Mouse (Mus musculus): Measurements from ENCODE around the gene Slc38a3. TPM values are rescaled to one million over a fixed set of nuclear protein-coding genes. Genes with fewer than 3 reads are reported as not detected.

Gene Slc38a3
- polyA plus RNA-seq, 1 experiment from 2014 or later, result 12.5 TPM

GRCm38 (mm10) chr9:107643544-107644214, 25.7 kb downstream of the Slc38a3 start:
- Histone ChIP-seq H3K27me3 (no peaks in the 10 kb centered on the region), H3K9ac (no peak overlapping the region), H3K4me3 (no peak overlapping the region), H3K36me3 (no peaks in the 10 kb centered on the region), H3K4me2 (replicated peaks) (peak overlapping the region; percentile 62), H3K27ac (no peak overlapping the region), H3K9me3 (replicated peaks) (no peaks in the 10 kb centered on the region), H3K4me1 (peaks cover 22% of the 10 kb centered on the region)
- ATAC-seq (ENCODE audit: low FRiP score), result no peak
- WGBS, result 92% methylated on average over 13 of the region's 13 CpGs

GRCm38 (mm10) chr9:107641666-107642065, 27.7 kb downstream of the Slc38a3 start:
- H3K9ac ChIP-seq, result no peak overlapping the region
- H3K4me1 ChIP-seq, result peaks cover 33% of the 10 kb centered on the region

GRCm38 (mm10) chr9:107640257-107640772, 29.0 kb downstream of the Slc38a3 start:
- Histone ChIP-seq H3K4me1 (peaks cover 40% of the 10 kb centered on the region), H3K36me3 (no peaks in the 10 kb centered on the region), H3K27me3 (no peaks in the 10 kb centered on the region), H3K4me3 (no peak overlapping the region), H3K27ac (no peak overlapping the region), H3K9me3 (replicated peaks) (no peaks in the 10 kb centered on the region), H3K4me2 (replicated peaks) (no peak overlapping the region), H3K9ac (no peak overlapping the region)
- no peak for ATAC-seq (ENCODE audit: low FRiP score)
- WGBS, result 29% methylated on average over 8 of the region's 8 CpGs

More at GRCm38 (mm10) chr9:107641666-107642065, 27.7 kb downstream of the Slc38a3 start:
- 41% methylated on average over 8 of the region's 8 CpGs for WGBS
- Histone ChIP-seq H3K27ac (no peak overlapping the region), H3K4me2 (replicated peaks) (no peak overlapping the region), H3K36me3 (no peaks in the 10 kb centered on the region), H3K27me3 (no peaks in the 10 kb centered on the region), H3K9me3 (replicated peaks) (no peaks in the 10 kb centered on the region), H3K4me3 (no peak overlapping the region)
- ATAC-seq (ENCODE audit: low FRiP score), result no peak

- 17% methylated on average over 7 of the region's 7 CpGs for WGBS
- Histone ChIP-seq H3K36me3 (no peaks in the 10 kb centered on the region), H3K4me3 (no peak overlapping the region), H3K9ac (no peak overlapping the region), H3K9me3 (replicated peaks) (no peaks in the 10 kb centered on the region), H3K27ac (peak overlapping the region; percentile 77), H3K4me1 (peaks cover 55% of the 10 kb centered on the region), H3K27me3 (no peaks in the 10 kb centered on the region), H3K4me2 (replicated peaks) (peak overlapping the region; percentile 30)
- peak; percentile 57 for ATAC-seq (ENCODE audit: low FRiP score)
Observed at GRCm38 (mm10) chr9:107637070-107637469, 32.3 kb downstream of the Slc38a3 start.

GRCm38 (mm10) chr9:107635279-107636028, 33.9 kb downstream of the Slc38a3 start, which contains the start of gene Gnai2:
Gene Gnai2, minus strand, starts transcription at chr9:107635367.
- H3K27ac ChIP-seq, result peak within 1 kb of the TSS; percentile 97
- H3K9ac ChIP-seq, result peak within 1 kb of the TSS; percentile 87
- no peaks in the 10 kb centered on the region for H3K36me3 ChIP-seq
- H3K9me3 ChIP-seq (replicated peaks), result no peaks in the 10 kb centered on the region
- H3K4me3 ChIP-seq, result peak within 1 kb of the TSS; percentile 63
- 3% methylated on average over 38 of the region's 38 CpGs for WGBS
- peak; percentile 88 for ATAC-seq (ENCODE audit: low FRiP score)
- peak within 1 kb of the TSS; percentile 99 for H3K4me2 ChIP-seq (replicated peaks)
- peaks cover 64% of the 10 kb centered on the region for H3K4me1 ChIP-seq
- no peaks in the 10 kb centered on the region for H3K27me3 ChIP-seq

- Histone ChIP-seq H3K4me1 (peaks cover 69% of the 10 kb centered on the region), H3K4me3 (peak overlapping the region; percentile 63), H3K27ac (peak overlapping the region; percentile 97), H3K4me2 (replicated peaks) (peak overlapping the region; percentile 99), H3K36me3 (no peaks in the 10 kb centered on the region), H3K27me3 (no peaks in the 10 kb centered on the region), H3K9ac (peak overlapping the region; percentile 87), H3K9me3 (replicated peaks) (no peaks in the 10 kb centered on the region)
- WGBS, result under 1% methylated on average over 34 of the region's 35 CpGs
- ATAC-seq (ENCODE audit: low FRiP score), result no peak
Observed at GRCm38 (mm10) chr9:107634406-107635278, 34.7 kb downstream of the Slc38a3 start.

GRCm38 (mm10) chr9:107633661-107634405, 35.5 kb downstream of the Slc38a3 start:
- H3K4me2 ChIP-seq (replicated peaks), result peak overlapping the region; percentile 99
- peaks cover 78% of the 10 kb centered on the region for H3K4me1 ChIP-seq
- ATAC-seq (ENCODE audit: low FRiP score), result no peak
- H3K4me3 ChIP-seq, result peak overlapping the region; percentile 63
- peak overlapping the region; percentile 97 for H3K27ac ChIP-seq
- H3K9me3 ChIP-seq (replicated peaks), result no peaks in the 10 kb centered on the region
- 0 out of 2 replicates have a peak, but pooled peaks cover 3% of the 10 kb centered on the region for H3K36me3 ChIP-seq
- peak overlapping the region; percentile 87 for H3K9ac ChIP-seq
- under 1% methylated on average over 15 of the region's 15 CpGs for WGBS
- no peaks in the 10 kb centered on the region for H3K27me3 ChIP-seq

GRCm38 (mm10) chr9:107633091-107633660, 36.2 kb downstream of the Slc38a3 start:
- Histone ChIP-seq H3K27me3 (no peaks in the 10 kb centered on the region), H3K4me1 (peaks cover 84% of the 10 kb centered on the region), H3K4me3 (peak overlapping the region; percentile 63), H3K36me3 (0 out of 2 replicates have a peak, but pooled peaks cover 3% of the 10 kb centered on the region), H3K9ac (peak overlapping the region; percentile 87), H3K27ac (peak overlapping the region; percentile 97), H3K4me2 (replicated peaks) (peak overlapping the region; percentile 99), H3K9me3 (replicated peaks) (no peaks in the 10 kb centered on the region)
- ATAC-seq (ENCODE audit: low FRiP score), result no peak
- WGBS, result 1% methylated on average over 33 of the region's 33 CpGs

- Histone ChIP-seq H3K27ac (peak overlapping the region; percentile 97), H3K4me2 (replicated peaks) (peak overlapping the region; percentile 99), H3K9me3 (replicated peaks) (no peaks in the 10 kb centered on the region), H3K36me3 (0 out of 2 replicates have a peak, but pooled peaks cover 3% of the 10 kb centered on the region), H3K27me3 (no peaks in the 10 kb centered on the region), H3K4me3 (peak overlapping the region; percentile 63), H3K9ac (peak overlapping the region; percentile 87), H3K4me1 (peaks cover 89% of the 10 kb centered on the region)
- no peak for ATAC-seq (ENCODE audit: low FRiP score)
- WGBS, result 21% methylated on average over 6 of the region's 6 CpGs
Observed at GRCm38 (mm10) chr9:107632478-107632877, 36.9 kb downstream of the Slc38a3 start.

GRCm38 (mm10) chr9:107631861-107632260, 37.5 kb downstream of the Slc38a3 start:
- ATAC-seq (ENCODE audit: low FRiP score), result no peak
- Histone ChIP-seq H3K4me1 (peaks cover 89% of the 10 kb centered on the region), H3K36me3 (0 out of 2 replicates have a peak, but pooled peaks cover 3% of the 10 kb centered on the region), H3K9me3 (replicated peaks) (no peaks in the 10 kb centered on the region), H3K4me2 (replicated peaks) (peak overlapping the region; percentile 99), H3K4me3 (peak overlapping the region; percentile 63), H3K9ac (peak overlapping the region; percentile 87), H3K27ac (peak overlapping the region; percentile 97), H3K27me3 (no peaks in the 10 kb centered on the region)
- 64% methylated on average over 8 of the region's 8 CpGs for WGBS
